Mouse (Mus musculus): ENCODE measurements at regions not wholly inside any gene's neighbourhood (a gene's known extent, or its start where the extent isn't known, plus 50 kb on each side); places are given as distances from the start of the nearest gene placed in this dataset.
A peak's percentile ranks its signal among the peaks of the same experiment; 100 is the strongest.
"Not testable (repeated sequence)": the region's sequence is repeated elsewhere in the genome, so short reads cannot be mapped to it uniquely, and the experiment has no call there.

GRCm38 (mm10) chr7:52732161-52732560 is 716.6 kb upstream of the 1700015G11Rik start:
- DNase-seq: not testable (repeated sequence)

GRCm38 (mm10) chr7:52726236-52726905 is 710.8 kb upstream of the 1700015G11Rik start:
- DNase-seq: no peak

- peak; percentile 63 for DNase-seq
Measured at GRCm38 (mm10) chr7:52702464-52703145, 687.1 kb upstream of the 1700015G11Rik start.

- no peak for DNase-seq
Measured at GRCm38 (mm10) chr7:52668341-52668740, 652.8 kb upstream of the 1700015G11Rik start.

All from retina, postnatal 1 day (tissue).